Mouse (Mus musculus) cerebellum, adult 18-20 months (tissue): ENCODE measurements around the gene Wdsub1.

Experiments used
- DNase-seq, 2 experiments: peaks; one replicate each; pipeline ENCODE4 v3.0.0; 2021

Wdsub1 gene

GRCm38 (mm10) chr2:59841189-59841939 is 41.0 kb downstream of the Wdsub1 start:
- no peak for DNase-seq

GRCm38 (mm10) chr2:59840191-59840590 is 42.2 kb downstream of the Wdsub1 start:
- DNase-seq, result no peak

GRCm38 (mm10) chr2:59839755-59840154 is 42.6 kb downstream of the Wdsub1 start:
- no peak for DNase-seq

GRCm38 (mm10) chr2:59838825-59839224 is 43.6 kb downstream of the Wdsub1 start:
- DNase-seq, result no peak

- no peak for DNase-seq
Observed at GRCm38 (mm10) chr2:59831831-59832230, 50.6 kb downstream of the Wdsub1 start.

GRCm38 (mm10) chr2:59830940-59831339 is 51.5 kb downstream of the Wdsub1 start:
- no peak for DNase-seq

GRCm38 (mm10) chr2:59830151-59830550 is 52.2 kb downstream of the Wdsub1 start:
- no peak for DNase-seq

- DNase-seq, result no peak
Observed at GRCm38 (mm10) chr2:59829718-59830117, 52.7 kb downstream of the Wdsub1 start.

GRCm38 (mm10) chr2:59828777-59829508 is 53.4 kb downstream of the Wdsub1 start:
- DNase-seq, result peak; percentile 29 to 39

GRCm38 (mm10) chr2:59828103-59828655 is 54.2 kb downstream of the Wdsub1 start:
- DNase-seq, result no peak

- DNase-seq, result no peak
Observed at GRCm38 (mm10) chr2:59825380-59825779, 57.0 kb downstream of the Wdsub1 start.

- DNase-seq, result no peak
Observed at GRCm38 (mm10) chr2:59824289-59824688, 58.1 kb downstream of the Wdsub1 start.

GRCm38 (mm10) chr2:59821044-59821443 is 61.3 kb downstream of the Wdsub1 start:
- no peak for DNase-seq

- DNase-seq, result no peak
Observed at GRCm38 (mm10) chr2:59820088-59820487, 62.3 kb downstream of the Wdsub1 start.

GRCm38 (mm10) chr2:59819415-59819814 is 63.0 kb downstream of the Wdsub1 start:
- no peak for DNase-seq

GRCm38 (mm10) chr2:59818663-59819062 is 63.7 kb downstream of the Wdsub1 start:
- DNase-seq, result no peak

- no peak for DNase-seq
Observed at GRCm38 (mm10) chr2:59814997-59815396, 67.4 kb downstream of the Wdsub1 start.

GRCm38 (mm10) chr2:59813457-59813856 is 68.9 kb downstream of the Wdsub1 start:
- DNase-seq, result peak in 1 of 2 experiments; percentile 30

- DNase-seq, result no peak
Observed at GRCm38 (mm10) chr2:59812641-59813040, 69.8 kb downstream of the Wdsub1 start.

- no peak for DNase-seq
Observed at GRCm38 (mm10) chr2:59811247-59811646, 71.1 kb downstream of the Wdsub1 start.

- peak; percentile 51 to 56 for DNase-seq
Observed at GRCm38 (mm10) chr2:59810039-59810438, 72.4 kb downstream of the Wdsub1 start.

- DNase-seq, result no peak
Observed at GRCm38 (mm10) chr2:59808608-59809007, 73.8 kb downstream of the Wdsub1 start.

- no peak for DNase-seq
Observed at GRCm38 (mm10) chr2:59806038-59806437, 76.4 kb downstream of the Wdsub1 start.

GRCm38 (mm10) chr2:59805595-59805994 is 76.8 kb downstream of the Wdsub1 start:
- DNase-seq, result no peak
